Mouse (Mus musculus): ENCODE data around the gene Atp6v1e2.

DNA sequence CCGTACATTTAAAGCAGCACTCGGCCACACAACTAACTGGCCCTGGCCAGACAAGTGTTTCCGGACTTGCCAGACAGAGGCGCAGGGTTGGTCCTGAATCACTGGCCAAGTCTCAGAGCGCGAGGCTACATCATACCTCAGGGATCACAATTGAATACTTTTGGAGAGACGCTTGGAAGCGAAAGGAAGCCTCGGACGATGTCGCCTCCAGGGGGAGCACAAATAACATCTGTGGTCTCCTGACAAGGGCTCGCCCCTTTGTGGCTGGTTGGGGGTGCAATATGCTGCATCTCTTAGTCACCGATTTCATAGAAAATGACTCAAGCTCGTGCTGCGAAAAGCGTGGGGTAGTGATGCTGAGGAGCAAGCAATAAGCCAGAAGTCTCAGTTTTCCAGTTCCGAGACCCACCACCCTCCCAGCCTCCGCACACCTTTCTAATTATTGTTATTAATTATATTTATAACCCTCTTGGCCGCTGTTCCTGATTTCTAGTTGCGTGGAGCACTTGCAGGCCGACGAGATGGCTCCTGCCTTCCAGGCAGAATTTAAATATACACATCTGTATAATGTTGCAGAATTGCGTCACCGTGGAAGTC, 14.7 kb upstream of the Atp6v1e2 start:
- no peak for TF ChIP-seq CTCF (IDR thresholded peaks at IDR 0.05; ENCODE audit: low read depth, low read length)
- no peak for TF ChIP-seq GATA1 (IDR thresholded peaks at IDR 0.05; ENCODE audit: borderline replicate concordance, low read length)
- no peak for TF ChIP-seq POLR2AphosphoS5 (IDR thresholded peaks at IDR 0.05; ENCODE audit: insufficient replicate concordance, low read depth, low read length)
- no peak for TF ChIP-seq TAL1 (conservative IDR thresholded peaks at IDR 0.05; ENCODE audit: low read depth, low read length)
- no peak for TF ChIP-seq GATA2 (IDR thresholded peaks at IDR 0.05; ENCODE audit: borderline replicate concordance, low read depth, low read length)

All from G1E (cell line).